Mouse (Mus musculus) stomach, postnatal 0 days (tissue): ENCODE measurements at regions not wholly inside any gene's neighbourhood (a gene's known extent, or its start where the extent isn't known, plus 50 kb on each side); places are given as distances from the start of the nearest gene placed in this dataset.

Experiments
- CTCF ChIP-seq: IDR thresholded peaks from 2 replicates; pipeline ENCODE4 v1.5.1; 2016; ENCODE audit warnings: antibody characterized with exemption, low read depth, mild to moderate bottlenecking, moderate library complexity
- EP300 ChIP-seq: optimal IDR thresholded peaks from 2 replicates; pipeline ENCODE3; 2016; ENCODE audit warnings: antibody characterized with exemption

GRCm38 (mm10) chr19:14351728-14352340 lies 246.0 kb downstream of the Tle4 start:
- no peak for TF ChIP-seq CTCF
- no peak for TF ChIP-seq EP300
